Comparison of ENCODE assay signal across 18 mouse cellular contexts in the genomic region with DNA sequence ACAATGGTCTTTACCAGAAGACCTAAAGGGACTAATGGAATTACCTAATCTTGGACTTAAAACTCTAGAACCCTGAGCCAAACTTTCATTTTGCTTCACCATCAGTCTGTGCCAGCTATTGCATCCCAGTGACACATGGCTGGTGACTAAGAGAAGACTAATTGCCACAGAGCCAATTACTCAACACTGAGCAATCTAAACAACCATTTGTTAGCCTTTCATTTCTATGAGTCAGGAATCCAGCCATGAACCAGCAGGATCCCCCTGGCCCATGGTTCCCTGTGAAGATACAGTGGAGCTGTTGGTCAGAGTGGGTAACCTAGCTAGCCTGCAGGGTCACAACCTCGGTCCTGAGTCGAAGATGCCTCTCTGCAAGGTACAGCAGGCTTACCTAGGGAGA. TPM values are rescaled to one million over a fixed set of nuclear protein-coding genes. Genes with fewer than 3 reads are reported as not detected.
A peak's percentile ranks its signal among the peaks of the same experiment; 100 is the strongest.
DNase-seq lines count a peak whose midpoint lies in the region; ATAC-seq and TF ChIP-seq lines count a peak whose summit lies in the region.
"Had no signal": no experiment of that assay in that cellular context is flagged by ENCODE, and none has a peak within 500 bp of the region (broad histone marks: within the 10 kb centered on the region; RNA-seq: fewer than 3 reads in every experiment).

No protein-coding gene starts in this region.

- no peak overlapping the region for H3K4me3 ChIP-seq in layer of hippocampus, adult 2 months
- no peak overlapping the region for H3K4me3 ChIP-seq in midbrain, embryonic 11.5 days (ENCODE audit: low read depth, low read length)
- H3K4me3 ChIP-seq: embryonic facial prominence, embryonic 12.5 days; forebrain, embryonic 12.5 days; heart, embryonic 15.5 days; hindbrain, embryonic 13.5 days; neural tube, embryonic 13.5 days had no signal

- peak overlapping the region; percentile 74 for H3K27ac ChIP-seq in layer of hippocampus, adult 2 months
- no peak overlapping the region for H3K27ac ChIP-seq in midbrain, embryonic 11.5 days (ENCODE audit: low read depth, low read length)
- H3K27ac ChIP-seq: embryonic facial prominence, embryonic 12.5 days; forebrain, embryonic 12.5 days; heart, embryonic 15.5 days; hindbrain, embryonic 13.5 days; neural tube, embryonic 13.5 days had no signal

- no peaks in the 10 kb centered on the region for H3K9me3 ChIP-seq in midbrain, embryonic 11.5 days (ENCODE audit: control insufficient read depth, low read length)
- H3K9me3 ChIP-seq: embryonic facial prominence, embryonic 12.5 days; forebrain, embryonic 12.5 days; heart, embryonic 15.5 days; hindbrain, embryonic 13.5 days; neural tube, embryonic 13.5 days had no signal

- H3K27me3 ChIP-seq in midbrain, embryonic 11.5 days (ENCODE audit: control insufficient read depth, insufficient read depth, low read length), result no peaks in the 10 kb centered on the region
- H3K27me3 ChIP-seq: embryonic facial prominence, embryonic 12.5 days; forebrain, embryonic 12.5 days; heart, embryonic 15.5 days; hindbrain, embryonic 13.5 days; neural tube, embryonic 13.5 days had no signal

- no peak overlapping the region for H3K9ac ChIP-seq in midbrain, embryonic 11.5 days (ENCODE audit: low read length)
- H3K9ac ChIP-seq: embryonic facial prominence, embryonic 12.5 days; forebrain, embryonic 12.5 days; heart, embryonic 15.5 days; hindbrain, embryonic 13.5 days; neural tube, embryonic 13.5 days had no signal

- H3K36me3 ChIP-seq in midbrain, embryonic 11.5 days (ENCODE audit: control insufficient read depth, insufficient read depth, low read length), result no peaks in the 10 kb centered on the region
- H3K36me3 ChIP-seq: embryonic facial prominence, embryonic 12.5 days; forebrain, embryonic 12.5 days; heart, embryonic 15.5 days; hindbrain, embryonic 13.5 days; neural tube, embryonic 13.5 days had no signal

- no peak for TF ChIP-seq CTCF in layer of hippocampus, adult 2 months (conservative IDR thresholded peaks at IDR 0.05)

- ATAC-seq in megakaryocyte progenitor cell, adult 5-6 weeks (replicated peaks; ENCODE audit: poor library complexity), result peak; percentile 61
- no peak for ATAC-seq in midbrain, embryonic 11.5 days (ENCODE audit: low FRiP score)
- ATAC-seq: lung, postnatal 0 days had no signal

- H3K4me1 ChIP-seq in midbrain, embryonic 11.5 days (ENCODE audit: control insufficient read depth, insufficient read depth, low read length), result no peaks in the 10 kb centered on the region
- H3K4me1 ChIP-seq: embryonic facial prominence, embryonic 12.5 days; forebrain, embryonic 12.5 days; heart, embryonic 15.5 days; hindbrain, embryonic 13.5 days; neural tube, embryonic 13.5 days had no signal

- 85% methylated on average over 2 of the region's 2 CpGs for WGBS in midbrain, embryonic 11.5 days

- DNase-seq in layer of hippocampus, adult 2 months (ENCODE audit: low spot score in 2 of 2), result peak; percentile 29 to 51
- no peak for DNase-seq in layer of hippocampus, postnatal 36 days
- DNase-seq in adrenal gland, adult 8-10 months, result peak; percentile 63
- peak; percentile 84 for DNase-seq in cerebellum, adult 9-10 months
- no peak for DNase-seq in midbrain, embryonic 11.5 days (ENCODE audit: low spot score, missing footprints)
- no peak for DNase-seq in urinary bladder, postnatal 10 days (ENCODE audit: low spot score)
- DNase-seq in kidney, postnatal 4 days, result no peak
- DNase-seq: gastrocnemius, postnatal 25 days; kidney, adult 8-10 months; midbrain, embryonic 14.5 days had no signal

- no peak overlapping the region for H3K4me2 ChIP-seq in midbrain, embryonic 11.5 days
- H3K4me2 ChIP-seq: embryonic facial prominence, embryonic 12.5 days; forebrain, embryonic 12.5 days; heart, embryonic 15.5 days; hindbrain, embryonic 13.5 days; liver, embryonic 11.5 days; neural tube, embryonic 13.5 days had no signal

RNA-seq across cellular contexts. Expression of gene Diras2, which starts 49.3 kb away (rescaled TPM):
- total RNA-seq in layer of hippocampus, adult 2 months (2021), result 100 to 1,000 TPM; 150 to 155 TPM
- total RNA-seq in layer of hippocampus, postnatal 36 days (2021), result 100 to 1,000 TPM; 143 to 152 TPM
- total RNA-seq in adrenal gland, adult 8-10 months (2022), result 1 to 10 TPM; 4.0 to 5.9 (median 4.8) TPM
- 1.5 and 2.4 TPM in 2 replicates for total RNA-seq in megakaryocyte progenitor cell, adult 5-6 weeks (2015)
- 1.00 and 1.8 TPM in 2 replicates for total RNA-seq in megakaryocyte progenitor cell, adult 5-6 weeks (2017)
- 0.08 and 0.16 TPM in 2 replicates for polyA plus RNA-seq in midbrain, embryonic 11.5 days (2014; fragmentation: Nextera tagmentation; extraction: Ambion mirVana)

Comparison
In these comparisons a context has a peak if more than half of its experiments do, and no peak if none do; other contexts are left out.
1. DNase-seq: peak in layer of hippocampus, adult 2 months (2 of 2), adrenal gland, adult 8-10 months (single experiment) and cerebellum, adult 9-10 months (single experiment); none in layer of hippocampus, postnatal 36 days (0 of 2), midbrain, embryonic 11.5 days (single experiment), urinary bladder, postnatal 10 days (single experiment) and kidney, postnatal 4 days (0 of 2).
2. RNA of gene Diras2, which starts 49.3 kb away (total RNA-seq): 150 to 155 TPM in layer of hippocampus, adult 2 months and 143 to 152 TPM in layer of hippocampus, postnatal 36 days; 4.0 to 5.9 TPM in adrenal gland, adult 8-10 months and 1.00 to 2.4 TPM in megakaryocyte progenitor cell, adult 5-6 weeks; every median in the first group is over 10 times any median in the second.